Mouse (Mus musculus): ENCODE measurements at regions not wholly inside any gene's neighbourhood (a gene's known extent, or its start where the extent isn't known, plus 50 kb on each side); places are given as distances from the start of the nearest gene placed in this dataset.

- DNase-seq (ENCODE audit: low read depth, low spot score): no peak
These were observed 1607.9 kb downstream of the Hace1 start for GRCm38 (mm10) chr10:47185487-47185886.

GRCm38 (mm10) chr10:47216204-47216603, 1638.6 kb downstream of the Hace1 start:
- DNase-seq (ENCODE audit: low read depth, low spot score): no peak

DNA sequence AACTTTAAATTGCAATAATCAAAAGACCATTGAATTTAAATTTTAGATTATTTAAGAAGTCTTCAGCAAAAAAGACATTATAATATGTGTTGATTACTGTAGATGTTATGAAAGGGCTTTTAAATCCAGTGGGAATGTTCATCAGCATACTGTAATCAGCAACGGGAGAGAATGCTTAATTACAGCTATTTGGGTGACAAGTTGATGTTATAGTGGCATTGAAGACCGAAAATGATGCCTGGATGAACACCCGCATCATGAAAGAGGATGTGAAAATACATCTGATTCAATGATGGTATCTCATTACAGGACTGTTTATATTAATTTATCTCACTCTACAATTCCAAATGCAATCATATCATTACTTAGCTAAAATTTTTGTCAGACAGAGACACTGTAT, 1685.4 kb downstream of the Hace1 start:
- DNase-seq (ENCODE audit: low read depth, low spot score): no peak

- DNase-seq (ENCODE audit: low read depth, low spot score): peak; percentile 31
These were observed 1708.1 kb downstream of the Hace1 start for GRCm38 (mm10) chr10:47285700-47286099.

- peak; percentile 4 for DNase-seq (ENCODE audit: low read depth, low spot score)
These were observed 1722.5 kb downstream of the Hace1 start for GRCm38 (mm10) chr10:47300097-47300496.
